Mouse (Mus musculus): Measurements from ENCODE around the gene Aldoc. TPM values are rescaled to one million over a fixed set of nuclear protein-coding genes. Genes with fewer than 3 reads are reported as not detected.

Aldoc gene
- polyA plus RNA-seq, 1 experiment from 2014 or later: 5.1 TPM

DNA sequence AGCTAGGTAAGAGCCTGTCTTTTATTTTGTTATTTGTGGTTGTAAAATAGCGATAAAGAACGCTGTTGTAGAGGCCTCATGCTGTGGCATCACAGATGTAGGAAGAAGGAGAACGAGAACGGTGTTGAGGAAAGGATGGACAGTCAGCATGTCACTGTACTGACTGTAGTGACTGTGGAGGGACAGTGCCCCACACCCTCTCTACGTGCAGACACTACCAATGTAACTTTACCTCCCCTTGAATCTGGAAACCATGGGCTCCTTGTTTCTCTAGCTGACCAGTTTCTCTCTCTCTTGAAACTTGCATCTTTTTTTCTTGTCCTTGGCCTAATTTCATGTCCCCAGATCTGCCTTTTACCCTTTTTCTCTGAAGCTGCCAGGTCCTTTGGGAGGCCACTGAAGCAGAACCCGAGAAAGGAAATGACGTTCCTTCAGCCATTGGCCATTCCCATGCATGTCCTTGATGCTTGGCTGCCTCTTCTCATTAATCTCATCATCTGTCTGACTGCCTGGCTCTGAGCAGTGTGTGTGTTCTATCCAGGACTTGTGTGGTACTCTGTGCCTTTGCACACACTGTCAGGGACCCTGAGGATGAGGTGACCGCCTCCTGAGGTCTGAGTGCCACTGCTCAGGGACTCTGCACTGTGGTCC is 11.8 kb upstream of the Aldoc start:
- Histone ChIP-seq H3K9ac (no peak overlapping the region), H3K27ac (no peak overlapping the region), H3K4me3 (no peak overlapping the region), H3K9me3 (replicated peaks) (no peaks in the 10 kb centered on the region), H3K27me3 (replicated peaks) (no peaks in the 10 kb centered on the region), H3K4me2 (no peak overlapping the region), H3K4me1 (peaks cover 18% of the 10 kb centered on the region), H3K36me3 (peaks cover 98% of the 10 kb centered on the region)
- ATAC-seq: no peak
- 90% methylated on average over 8 of the region's 8 CpGs for WGBS (ENCODE audit: insufficient replicate concordance)

DNA sequence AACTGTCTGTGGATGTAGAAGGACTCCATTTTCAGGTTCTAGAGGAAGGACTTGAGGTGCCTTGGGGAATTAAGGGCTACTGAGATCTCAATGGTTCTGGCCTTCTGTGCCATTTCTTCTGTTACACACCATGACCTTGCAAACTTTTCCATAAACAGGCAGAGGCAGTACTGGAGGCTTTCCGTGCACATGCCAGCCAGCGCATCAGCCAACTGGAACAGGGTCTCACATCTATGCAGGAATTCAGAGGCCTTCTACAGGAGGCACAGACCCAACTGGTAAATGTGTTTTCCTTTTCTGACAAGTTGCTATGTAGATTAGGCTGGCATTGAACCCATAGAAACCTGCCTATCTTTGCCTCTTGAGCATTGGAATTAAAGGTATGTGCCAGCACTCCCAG is 9.1 kb upstream of the Aldoc start:
- Histone ChIP-seq H3K36me3 (peaks cover 98% of the 10 kb centered on the region), H3K4me1 (no peaks in the 10 kb centered on the region), H3K27me3 (replicated peaks) (no peaks in the 10 kb centered on the region), H3K4me2 (no peak overlapping the region), H3K9ac (no peak overlapping the region), H3K9me3 (replicated peaks) (no peaks in the 10 kb centered on the region), H3K27ac (no peak overlapping the region), H3K4me3 (no peak overlapping the region)
- 97% methylated on average over 2 of the region's 2 CpGs for WGBS (ENCODE audit: insufficient replicate concordance)
- no peak for ATAC-seq

DNA sequence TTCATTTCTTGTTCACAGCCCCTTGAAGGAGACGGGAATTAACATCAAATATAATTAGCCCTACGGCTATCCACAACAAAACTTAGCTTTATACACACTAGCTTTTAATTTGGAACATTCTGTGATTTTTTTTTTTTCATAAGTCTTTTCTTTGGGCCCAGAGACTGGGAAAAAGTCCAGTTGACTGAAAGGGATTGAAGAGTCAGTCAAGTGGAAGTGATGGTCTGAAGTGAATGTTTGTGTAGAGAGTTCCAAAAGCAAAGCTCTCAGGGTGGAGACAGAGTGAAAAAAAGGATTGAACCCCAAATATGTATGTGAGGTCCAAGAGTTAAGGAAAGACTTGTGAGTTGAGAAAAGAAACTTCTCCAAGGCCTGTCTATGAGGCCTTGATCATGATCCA is 4.4 kb upstream of the Aldoc start:
- no peaks in the 10 kb centered on the region for H3K9me3 ChIP-seq (replicated peaks)
- no peak overlapping the region for H3K27ac ChIP-seq
- H3K4me3 ChIP-seq: no peak overlapping the region
- no peaks in the 10 kb centered on the region for H3K27me3 ChIP-seq (replicated peaks)
- peaks cover 94% of the 10 kb centered on the region for H3K36me3 ChIP-seq
- H3K4me2 ChIP-seq: no peak overlapping the region
- H3K4me1 ChIP-seq: peaks cover 15% of the 10 kb centered on the region
- no peak overlapping the region for H3K9ac ChIP-seq
- 89% methylated on average over 2 of the region's 2 CpGs for WGBS (ENCODE audit: insufficient replicate concordance)
- no peak for ATAC-seq

GRCm38 (mm10) chr11:78322076-78322831 is 514 bp upstream of the Aldoc start:
- H3K36me3 ChIP-seq: peaks cover 71% of the 10 kb centered on the region
- no peaks in the 10 kb centered on the region for H3K9me3 ChIP-seq (replicated peaks)
- no peak overlapping the region for H3K9ac ChIP-seq
- no peak overlapping the region for H3K4me3 ChIP-seq
- peaks cover 20% of the 10 kb centered on the region for H3K4me1 ChIP-seq
- H3K4me2 ChIP-seq: peak overlapping the region; percentile 52; the same call in 1 of the 2 replicates
- H3K27me3 ChIP-seq (replicated peaks): no peaks in the 10 kb centered on the region; the same call in 1 of the 2 replicates
- 87% methylated on average over 2 of the region's 2 CpGs for WGBS (ENCODE audit: insufficient replicate concordance)
- no peak for ATAC-seq
- H3K27ac ChIP-seq: peak overlapping the region; percentile 41

DNA sequence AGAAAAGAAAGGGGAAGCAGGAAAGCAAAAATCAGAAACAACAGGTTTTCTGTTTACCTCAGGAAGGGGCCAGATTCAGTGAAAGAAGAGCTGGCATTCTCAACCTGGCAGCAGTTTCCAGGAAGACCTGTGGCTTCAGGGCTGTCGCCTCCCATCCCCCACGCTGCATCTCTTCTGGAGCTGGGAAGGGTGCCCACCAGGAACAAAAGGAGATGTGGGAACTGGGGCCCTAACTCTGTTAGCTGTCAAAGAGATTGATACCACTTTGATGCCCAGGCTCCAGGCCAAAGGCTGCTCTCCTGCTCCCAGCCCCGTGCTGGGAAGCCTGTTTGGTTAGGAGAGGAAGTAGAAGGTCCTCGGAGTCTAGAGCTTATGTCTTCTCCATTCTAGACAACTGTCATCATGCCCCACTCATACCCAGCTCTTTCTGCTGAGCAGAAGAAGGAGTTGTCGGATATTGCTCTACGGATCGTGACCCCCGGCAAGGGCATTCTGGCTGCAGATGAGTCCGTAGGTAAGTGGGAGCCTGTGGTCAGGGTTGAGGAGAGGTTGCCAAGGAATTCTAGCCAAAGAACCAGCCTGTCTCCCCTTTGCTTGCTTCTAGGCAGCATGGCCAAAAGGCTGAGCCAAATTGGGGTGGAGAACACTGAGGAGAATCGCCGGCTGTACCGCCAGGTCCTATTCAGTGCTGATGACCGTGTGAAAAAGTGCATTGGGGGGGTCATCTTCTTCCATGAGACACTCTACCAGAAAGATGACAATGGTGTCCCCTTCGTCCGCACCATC is 1.4 kb downstream of the Aldoc start:
- no peaks in the 10 kb centered on the region for H3K9me3 ChIP-seq (replicated peaks)
- no peaks in the 10 kb centered on the region; the same call in 1 of the 2 replicates for H3K27me3 ChIP-seq (replicated peaks)
- no peak overlapping the region for H3K4me3 ChIP-seq
- H3K9ac ChIP-seq: no peak overlapping the region
- ATAC-seq: no peak
- H3K4me2 ChIP-seq: no peak overlapping the region
- H3K27ac ChIP-seq: no peak overlapping the region
- peaks cover 51% of the 10 kb centered on the region for H3K36me3 ChIP-seq
- peaks cover 25% of the 10 kb centered on the region for H3K4me1 ChIP-seq
- 82% methylated on average over 15 of the region's 15 CpGs for WGBS (ENCODE audit: insufficient replicate concordance)

DNA sequence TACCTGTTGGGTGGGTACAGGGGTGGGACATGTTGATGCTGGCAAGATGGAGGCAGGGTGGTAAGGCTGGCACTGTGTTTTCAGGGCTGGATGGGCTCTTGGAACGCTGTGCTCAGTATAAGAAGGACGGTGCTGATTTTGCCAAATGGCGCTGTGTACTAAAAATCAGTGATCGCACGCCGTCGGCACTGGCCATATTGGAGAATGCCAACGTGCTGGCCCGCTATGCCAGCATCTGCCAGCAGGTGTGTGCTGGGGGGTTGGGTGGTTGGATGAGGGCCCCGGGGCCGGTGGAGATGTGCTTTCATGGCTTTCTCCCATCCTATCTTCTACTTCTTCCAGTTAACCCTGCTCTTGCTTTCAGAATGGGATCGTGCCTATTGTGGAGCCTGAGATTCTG is 2.2 kb downstream of the Aldoc start:
- peaks cover 31% of the 10 kb centered on the region for H3K4me1 ChIP-seq
- peaks cover 44% of the 10 kb centered on the region for H3K36me3 ChIP-seq
- H3K27me3 ChIP-seq (replicated peaks): no peaks in the 10 kb centered on the region; the same call in 1 of the 2 replicates
- 90% methylated on average over 12 of the region's 12 CpGs for WGBS (ENCODE audit: insufficient replicate concordance)
- H3K4me2 ChIP-seq: no peak overlapping the region
- no peak for ATAC-seq
- H3K9ac ChIP-seq: no peak overlapping the region
- no peak overlapping the region for H3K27ac ChIP-seq
- no peak overlapping the region for H3K4me3 ChIP-seq
- no peaks in the 10 kb centered on the region for H3K9me3 ChIP-seq (replicated peaks)

DNA sequence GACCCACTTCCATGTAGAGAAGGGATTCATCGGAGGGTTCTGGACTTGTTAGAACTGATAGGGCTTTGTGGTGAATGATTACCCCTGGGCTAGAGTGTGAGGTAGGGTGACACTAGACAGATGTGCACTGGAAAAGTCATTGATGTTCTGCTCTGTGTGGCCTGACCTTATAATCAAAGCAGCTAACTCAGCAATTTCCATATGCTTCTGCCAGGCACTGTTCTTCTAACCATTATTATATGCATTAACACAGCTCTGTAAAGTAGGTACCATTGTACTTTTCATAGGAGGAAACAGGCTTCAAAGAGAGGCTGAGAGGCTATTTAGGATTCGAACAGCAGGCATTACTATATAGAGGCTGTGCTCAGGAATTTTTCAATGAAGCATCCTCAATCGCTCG is 4.4 kb downstream of the Aldoc start:
- 76% methylated on average over 4 of the region's 4 CpGs for WGBS (ENCODE audit: insufficient replicate concordance)
- H3K9me3 ChIP-seq (replicated peaks): no peaks in the 10 kb centered on the region
- no peak overlapping the region for H3K27ac ChIP-seq
- peaks cover 28% of the 10 kb centered on the region for H3K4me1 ChIP-seq
- H3K36me3 ChIP-seq: peaks cover 27% of the 10 kb centered on the region
- no peak for ATAC-seq
- H3K4me3 ChIP-seq: no peak overlapping the region; the same call in 1 of the 2 replicates
- peak overlapping the region; percentile 95; the same call in 1 of the 2 replicates for H3K4me2 ChIP-seq
- H3K9ac ChIP-seq: no peak overlapping the region
- H3K27me3 ChIP-seq (replicated peaks): no peaks in the 10 kb centered on the region; the same call in 1 of the 2 replicates

DNA sequence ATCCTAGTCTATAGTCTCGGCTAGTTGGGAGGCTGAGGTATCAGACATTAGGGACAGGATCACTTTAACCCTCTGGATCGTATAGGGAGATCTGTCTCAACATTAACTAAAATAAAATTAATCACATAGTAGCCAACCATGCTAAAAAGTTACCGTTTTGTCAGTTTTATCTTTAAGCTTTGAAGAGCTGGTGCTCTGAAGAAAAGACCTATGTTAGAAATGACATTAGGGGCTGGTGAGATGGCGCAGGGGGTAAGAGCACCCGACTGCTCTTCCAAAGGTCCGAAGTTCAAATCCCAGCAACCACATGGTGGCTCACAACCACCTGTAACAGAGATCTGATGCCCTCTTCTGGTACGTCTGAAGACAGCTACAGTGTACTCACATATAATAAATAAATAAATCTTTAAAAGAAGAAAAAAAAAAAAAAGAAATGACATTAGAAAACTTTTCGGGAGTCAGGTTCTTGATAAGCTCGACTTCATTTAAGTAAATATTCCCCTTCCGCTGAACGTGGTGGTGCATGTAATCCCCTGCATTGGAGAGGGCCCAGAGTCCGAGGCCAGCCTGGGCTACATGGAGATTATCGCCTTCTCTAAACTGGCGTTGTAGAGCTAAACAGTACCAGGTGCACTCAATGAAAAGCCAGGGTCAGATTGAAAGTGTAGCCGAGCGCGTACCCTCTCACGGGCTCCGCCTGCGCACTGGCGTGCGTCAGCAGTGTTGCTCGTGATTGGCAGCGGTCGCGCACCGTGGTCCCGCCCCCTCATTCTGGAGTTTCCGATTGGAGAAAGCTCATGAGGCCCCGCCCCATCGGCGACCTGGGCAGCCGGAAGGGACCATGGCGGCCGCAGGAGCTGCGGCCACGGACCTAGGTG is 5.1 kb downstream of the Aldoc start, which contains the start of gene Pigs:
Gene Pigs, plus strand, starts transcription at position 782 of the 878 bp plus-strand sequence.
- Histone ChIP-seq H3K4me2 (peak within 1 kb of the TSS; percentile 95), H3K27ac (peak within 1 kb of the TSS; percentile 72), H3K4me3 (peak within 1 kb of the TSS; percentile 82), H3K4me1 (peaks cover 21% of the 10 kb centered on the region), H3K9ac (peak within 1 kb of the TSS; percentile 90), H3K27me3 (replicated peaks) (no peaks in the 10 kb centered on the region; the same call in 1 of the 2 replicates), H3K9me3 (replicated peaks) (no peaks in the 10 kb centered on the region), H3K36me3 (peaks cover 27% of the 10 kb centered on the region)
- ATAC-seq: peak; percentile 95
- 8% methylated on average over 37 of the region's 37 CpGs for WGBS (ENCODE audit: insufficient replicate concordance)

- no peaks in the 10 kb centered on the region for H3K9me3 ChIP-seq (replicated peaks)
- H3K4me3 ChIP-seq: peak overlapping the region; percentile 82
- 0% methylated on average over 40 of the region's 41 CpGs for WGBS (ENCODE audit: insufficient replicate concordance)
- peak overlapping the region; percentile 95 for H3K4me2 ChIP-seq
- peak overlapping the region; percentile 72 for H3K27ac ChIP-seq
- peaks cover 14% of the 10 kb centered on the region for H3K4me1 ChIP-seq
- peak; percentile 68 for ATAC-seq
- no peaks in the 10 kb centered on the region; the same call in 1 of the 2 replicates for H3K27me3 ChIP-seq (replicated peaks)
- H3K36me3 ChIP-seq: peaks cover 34% of the 10 kb centered on the region
- H3K9ac ChIP-seq: peak overlapping the region; percentile 90
These were observed 5.8 kb downstream of the Aldoc start for GRCm38 (mm10) chr11:78328512-78329056.

GRCm38 (mm10) chr11:78332676-78333075 is 9.9 kb downstream of the Aldoc start:
- Histone ChIP-seq H3K9me3 (replicated peaks) (no peaks in the 10 kb centered on the region), H3K4me1 (peaks cover 11% of the 10 kb centered on the region), H3K4me3 (no peak overlapping the region), H3K27me3 (replicated peaks) (no peaks in the 10 kb centered on the region), H3K36me3 (peaks cover 55% of the 10 kb centered on the region), H3K9ac (no peak overlapping the region), H3K27ac (no peak overlapping the region), H3K4me2 (no peak overlapping the region)
- WGBS (ENCODE audit: insufficient replicate concordance): 94% methylated on average over 12 of the region's 12 CpGs
- ATAC-seq: no peak

DNA sequence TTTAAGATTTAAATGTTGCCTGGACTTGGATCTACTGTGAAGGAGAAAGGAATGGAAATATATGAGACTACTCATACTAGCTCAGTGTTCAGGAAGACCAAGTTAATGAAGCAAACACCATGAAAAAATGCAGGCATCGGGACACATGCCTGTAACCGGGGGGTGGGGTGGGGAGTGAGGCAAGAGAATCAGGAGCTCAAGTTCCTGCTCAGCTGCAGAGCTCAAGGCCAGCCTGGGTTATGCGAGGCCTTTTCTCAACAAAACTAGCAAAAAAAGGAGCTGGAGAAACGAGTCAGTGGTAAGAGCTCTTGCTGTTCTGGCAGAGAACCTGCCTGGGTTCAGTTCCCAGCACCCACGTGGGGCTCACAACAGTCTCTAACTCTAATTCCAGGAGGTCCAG is 11.2 kb downstream of the Aldoc start:
- Histone ChIP-seq H3K4me3 (no peak overlapping the region), H3K9ac (no peak overlapping the region), H3K27me3 (replicated peaks) (no peaks in the 10 kb centered on the region), H3K4me1 (peaks cover 8% of the 10 kb centered on the region), H3K36me3 (peaks cover 68% of the 10 kb centered on the region), H3K9me3 (replicated peaks) (no peaks in the 10 kb centered on the region), H3K4me2 (no peak overlapping the region), H3K27ac (no peak overlapping the region)
- ATAC-seq: no peak
- 88% methylated on average over 5 of the region's 5 CpGs for WGBS (ENCODE audit: insufficient replicate concordance)
